Mouse (Mus musculus): Measurements from ENCODE around the gene Ctsz. TPM values are rescaled to one million over a fixed set of nuclear protein-coding genes. Genes with fewer than 3 reads are reported as not detected.

Ctsz gene
- polyA plus RNA-seq, 1 experiment from 2014 or later: 103 TPM

- Histone ChIP-seq H3K27me3 (ENCODE audit: control insufficient read depth, insufficient read depth, low read length) (no peaks in the 10 kb centered on the region), H3K9ac (ENCODE audit: low read length) (no peak overlapping the region), H3K4me1 (ENCODE audit: control insufficient read depth, insufficient read depth, low read length) (no peaks in the 10 kb centered on the region), H3K9me3 (ENCODE audit: control insufficient read depth, low read length) (no peaks in the 10 kb centered on the region), H3K27ac (ENCODE audit: low read depth, low read length) (no peak overlapping the region), H3K36me3 (ENCODE audit: control insufficient read depth, insufficient read depth, low read length) (no peaks in the 10 kb centered on the region), H3K4me3 (ENCODE audit: low read depth, low read length) (no peak overlapping the region), H3K4me2 (ENCODE audit: low read depth) (no peak overlapping the region)
- ATAC-seq (ENCODE audit: insufficient read depth, low FRiP score, low TSS enrichment) (no peak), DNase-seq (ENCODE audit: low spot score) (no peak)
- 69% methylated on average over 9 of the region's 9 CpGs for WGBS
These were observed 46.3 kb downstream of the Ctsz start for GRCm38 (mm10) chr2:174392554-174392953.

GRCm38 (mm10) chr2:174391936-174392335 lies 46.9 kb downstream of the Ctsz start:
- Histone ChIP-seq H3K27me3 (ENCODE audit: control insufficient read depth, insufficient read depth, low read length) (no peaks in the 10 kb centered on the region), H3K36me3 (ENCODE audit: control insufficient read depth, insufficient read depth, low read length) (no peaks in the 10 kb centered on the region), H3K27ac (ENCODE audit: low read depth, low read length) (no peak overlapping the region), H3K4me2 (ENCODE audit: low read depth) (no peak overlapping the region), H3K4me1 (ENCODE audit: control insufficient read depth, insufficient read depth, low read length) (no peaks in the 10 kb centered on the region), H3K9me3 (ENCODE audit: control insufficient read depth, low read length) (no peaks in the 10 kb centered on the region), H3K9ac (ENCODE audit: low read length) (no peak overlapping the region), H3K4me3 (ENCODE audit: low read depth, low read length) (no peak overlapping the region)
- 88% methylated on average over 3 of the region's 3 CpGs for WGBS
- DNase-seq (ENCODE audit: low spot score) (no peak), ATAC-seq (ENCODE audit: insufficient read depth, low FRiP score, low TSS enrichment) (no peak)

- DNase-seq (ENCODE audit: low spot score) (no peak), ATAC-seq (ENCODE audit: insufficient read depth, low FRiP score, low TSS enrichment) (no peak)
- Histone ChIP-seq H3K27me3 (ENCODE audit: control insufficient read depth, insufficient read depth, low read length) (no peaks in the 10 kb centered on the region), H3K27ac (ENCODE audit: low read depth, low read length) (no peak overlapping the region), H3K36me3 (ENCODE audit: control insufficient read depth, insufficient read depth, low read length) (no peaks in the 10 kb centered on the region), H3K4me1 (ENCODE audit: control insufficient read depth, insufficient read depth, low read length) (no peaks in the 10 kb centered on the region), H3K9ac (ENCODE audit: low read length) (no peak overlapping the region), H3K4me2 (ENCODE audit: low read depth) (no peak overlapping the region), H3K4me3 (ENCODE audit: low read depth, low read length) (no peak overlapping the region), H3K9me3 (ENCODE audit: control insufficient read depth, low read length) (no peaks in the 10 kb centered on the region)
- WGBS: 85% methylated on average over 9 of the region's 9 CpGs
These were observed 57.8 kb downstream of the Ctsz start for GRCm38 (mm10) chr2:174381021-174381420.

Other genes with a start within 250 kb of the Ctsz start
- 1,351 and 1,381 TPM in 2 replicates for gene Gnas, start 154.7 kb downstream of the Ctsz start, polyA plus RNA-seq (2014; fragmentation: Nextera tagmentation; extraction: Ambion mirVana)
- 8.1 and 9.1 TPM in 2 replicates for gene Gm20721, start 92.3 kb downstream of the Ctsz start, polyA plus RNA-seq (2014; fragmentation: Nextera tagmentation; extraction: Ambion mirVana)
- 169 and 172 TPM in 2 replicates for gene Nelfcd, start 23.2 kb downstream of the Ctsz start, polyA plus RNA-seq (2014; fragmentation: Nextera tagmentation; extraction: Ambion mirVana)
- 6.5 and 6.6 TPM in 2 replicates for gene Tubb1, start 11.7 kb upstream of the Ctsz start, polyA plus RNA-seq (2014; fragmentation: Nextera tagmentation; extraction: Ambion mirVana)
- 673 and 698 TPM in 2 replicates for gene Atp5e, start 25.1 kb upstream of the Ctsz start, polyA plus RNA-seq (2014; fragmentation: Nextera tagmentation; extraction: Ambion mirVana)
- 121 and 131 TPM in 2 replicates for gene Prelid3b, start 34.0 kb upstream of the Ctsz start, polyA plus RNA-seq (2014; fragmentation: Nextera tagmentation; extraction: Ambion mirVana)
- gene Zfp831, start 204.5 kb upstream of the Ctsz start, polyA plus RNA-seq (2014; fragmentation: Nextera tagmentation; extraction: Ambion mirVana): 0.03 TPM in 1 of 2 replicates, not detected in the other